Mouse (Mus musculus) R1 (cell line): ENCODE results near the gene Brcc3.
A peak's percentile ranks its signal among the peaks of the same experiment; 100 is the strongest.

Experiments used
- DNase-seq: peaks from one replicate; pipeline ENCODE4 v3.0.0-alpha.2; 2018; ENCODE audit warnings: low read depth, low spot score

The Brcc3 gene

GRCm38 (mm10) chrX:75415936-75416785 lies at the start of gene Brcc3, which contains the start of the genes Cmc4 and Mtcp1:
Gene Brcc3, plus strand, starts transcription at chrX:75416628.
Gene Cmc4, minus strand, starts transcription at chrX:75416584.
Gene Mtcp1, minus strand, starts transcription at chrX:75416588.
- peak; percentile 88 for DNase-seq

- no peak for DNase-seq
These were observed 46.2 kb upstream of the Brcc3 start for GRCm38 (mm10) chrX:75370197-75370596.

- no peak for DNase-seq
These were observed 43.6 kb upstream of the Brcc3 start for GRCm38 (mm10) chrX:75372666-75373425.

- DNase-seq, result no peak
These were observed 39.6 kb upstream of the Brcc3 start for GRCm38 (mm10) chrX:75376815-75377214.

GRCm38 (mm10) chrX:75381176-75381575 lies 35.3 kb upstream of the Brcc3 start:
- no peak for DNase-seq

- peak; percentile 0 for DNase-seq
These were observed 34.7 kb upstream of the Brcc3 start for GRCm38 (mm10) chrX:75381699-75382098.

- DNase-seq, result peak; percentile 81
These were observed 34.1 kb upstream of the Brcc3 start, which contains the start of the genes Fundc2 and F8 for GRCm38 (mm10) chrX:75382195-75382771. Gene Fundc2, plus strand, starts transcription at chrX:75382399. Gene F8, minus strand, starts transcription at chrX:75382615.

- DNase-seq, result no peak
These were observed 17.0 kb upstream of the Brcc3 start for GRCm38 (mm10) chrX:75399471-75399870.

GRCm38 (mm10) chrX:75402668-75403067 lies 13.8 kb upstream of the Brcc3 start:
- DNase-seq, result no peak

GRCm38 (mm10) chrX:75403350-75403749 lies 13.1 kb upstream of the Brcc3 start:
- no peak for DNase-seq

- no peak for DNase-seq
These were observed 6.7 kb upstream of the Brcc3 start for GRCm38 (mm10) chrX:75409711-75410110.

- no peak for DNase-seq
These were observed 38.2 kb downstream of the Brcc3 start for GRCm38 (mm10) chrX:75454597-75454996.

- DNase-seq, result peak; percentile 25
These were observed 58.8 kb downstream of the Brcc3 start for GRCm38 (mm10) chrX:75475182-75475644.

- DNase-seq, result no peak
These were observed 73.5 kb downstream of the Brcc3 start for GRCm38 (mm10) chrX:75489886-75490285.
